Mouse (Mus musculus) ES-CJ7 (cell line): ENCODE data around the gene Rbm4.

Experiments used
- DNase-seq: peaks from one replicate; pipeline ENCODE4 v3.0.0; 2011; ENCODE audit warnings: low read depth, low spot score

Rbm4 gene

DNA sequence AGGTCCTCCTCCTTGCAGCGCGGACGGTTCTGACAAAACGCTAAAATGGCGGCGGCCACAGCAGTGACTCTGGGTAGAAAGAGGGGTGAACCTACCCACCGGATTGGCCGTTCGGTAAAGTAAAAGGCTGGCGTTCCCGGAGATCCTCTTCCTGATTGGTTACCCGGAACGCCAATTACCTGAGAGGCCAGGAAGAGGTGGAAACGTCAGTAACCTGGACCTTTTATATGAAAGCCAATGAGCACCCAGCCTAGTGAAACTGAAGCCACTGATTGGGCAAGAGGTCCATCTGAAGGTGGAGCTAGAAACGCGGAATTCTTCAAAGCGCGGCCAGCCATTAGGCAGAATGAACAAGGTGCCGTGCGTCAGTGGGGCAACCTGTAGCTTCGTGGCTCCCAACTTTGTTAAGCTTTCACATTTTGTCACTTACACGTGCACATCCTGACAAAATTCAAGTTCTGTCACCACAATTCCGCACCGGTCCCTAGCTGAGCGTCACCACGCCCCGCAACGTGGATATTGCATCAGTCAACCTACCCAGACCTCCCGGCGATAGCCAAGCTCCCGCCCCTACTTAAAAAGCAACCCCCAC lies at the start of gene Rbm4:
Gene Rbm4 (minus strand): TSS at position 71 of the 592 bp plus-strand sequence.
- peak; percentile 99 for DNase-seq

DNA sequence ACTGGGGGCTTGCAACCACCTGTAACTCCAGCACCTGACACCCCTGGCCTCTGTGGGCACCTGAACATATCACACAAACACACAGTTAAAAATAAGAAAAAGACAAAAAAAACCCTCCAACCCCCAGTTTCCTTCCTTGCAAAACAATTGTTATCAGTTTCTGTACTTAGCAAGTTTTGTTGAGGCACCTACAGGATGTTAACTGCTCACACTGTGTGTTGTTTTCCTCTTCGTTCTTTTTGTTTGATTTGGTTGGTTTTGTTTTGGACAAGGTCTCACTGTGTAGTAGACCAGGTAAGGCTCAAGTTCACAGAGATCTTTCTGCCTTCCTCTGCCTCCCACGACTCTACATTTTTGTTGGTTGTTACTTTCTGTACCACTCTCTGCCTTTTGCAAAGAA lies 48.9 kb upstream of the Rbm4 start:
- DNase-seq, result no peak

DNA sequence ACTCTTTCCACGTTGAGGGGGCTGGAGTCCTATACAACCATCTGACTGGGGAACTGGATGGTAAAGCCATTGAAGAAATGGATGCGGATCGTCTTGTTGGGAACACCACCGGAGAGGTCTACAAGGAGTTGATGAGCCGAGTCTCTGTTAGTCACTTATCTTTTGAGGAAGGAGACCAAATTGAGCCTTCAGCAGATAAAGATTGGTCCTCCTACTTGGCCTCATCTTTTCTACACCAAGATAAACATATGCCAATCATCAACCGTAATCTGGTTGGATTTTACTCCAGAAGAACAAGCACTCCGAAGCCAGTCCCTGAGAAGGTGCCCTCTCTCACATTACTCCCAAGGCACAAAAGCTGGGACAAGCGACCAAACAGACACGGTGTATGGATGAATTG lies 47.1 kb upstream of the Rbm4 start:
- DNase-seq, result no peak

DNA sequence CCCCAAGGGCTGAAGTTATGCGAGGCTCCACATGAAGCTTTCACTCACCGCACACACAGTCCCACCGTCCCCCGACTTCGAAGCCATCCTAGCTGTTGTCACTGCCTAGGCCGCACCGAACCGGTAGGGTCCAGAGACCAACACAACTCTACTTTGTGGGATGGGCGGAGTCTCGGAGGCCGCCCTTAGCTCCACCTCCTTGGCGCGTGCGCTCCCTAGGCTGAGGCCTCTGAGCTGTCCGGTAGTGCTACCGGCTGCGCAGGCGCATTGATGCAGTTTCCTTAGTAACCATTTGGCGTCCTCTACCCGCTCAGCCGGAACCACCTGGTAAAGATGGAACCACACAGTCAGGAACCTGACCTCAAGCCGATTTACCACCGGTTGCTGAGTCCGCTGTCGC lies 45.4 kb upstream of the Rbm4 start, which contains the start of the genes Ccs and Ccdc87:
Gene Ccs (minus strand): TSS at position 184 of the 400 bp plus-strand sequence.
Gene Ccdc87 (plus strand): TSS at position 218 of the 400 bp plus-strand sequence.
- DNase-seq, result peak; percentile 98

DNA sequence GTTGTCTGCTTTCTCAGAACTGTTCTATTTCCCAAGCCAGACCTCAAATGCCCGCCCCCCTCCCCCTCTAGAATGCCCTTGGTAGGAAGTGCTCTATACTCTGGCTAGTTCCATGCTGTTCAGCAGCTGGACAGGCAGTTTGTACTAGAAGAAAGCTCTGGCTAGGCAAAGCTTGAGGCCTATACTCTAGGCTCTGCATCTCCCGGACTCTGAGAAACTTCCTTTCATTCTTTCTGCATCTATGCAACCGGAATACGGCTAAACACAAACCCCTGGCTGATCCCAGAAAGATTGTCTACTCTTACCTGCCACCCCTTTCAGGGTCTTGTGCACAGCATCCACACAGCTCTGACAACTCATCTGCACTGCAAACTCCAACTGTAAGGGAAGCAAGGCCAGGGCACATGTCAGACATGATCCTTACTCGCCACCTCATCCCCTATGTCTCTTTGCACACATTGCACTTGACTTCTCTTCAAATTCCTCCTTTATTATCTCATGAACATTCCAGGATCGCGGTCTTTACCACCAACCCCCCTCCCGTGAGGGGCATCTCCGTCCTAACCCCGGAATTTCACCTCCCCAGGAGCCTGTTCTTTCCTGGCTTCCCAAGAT lies 44.9 kb upstream of the Rbm4 start:
- no peak for DNase-seq

- no peak for DNase-seq
These were observed 43.3 kb upstream of the Rbm4 start for GRCm38 (mm10) chr19:4837049-4837448.

DNA sequence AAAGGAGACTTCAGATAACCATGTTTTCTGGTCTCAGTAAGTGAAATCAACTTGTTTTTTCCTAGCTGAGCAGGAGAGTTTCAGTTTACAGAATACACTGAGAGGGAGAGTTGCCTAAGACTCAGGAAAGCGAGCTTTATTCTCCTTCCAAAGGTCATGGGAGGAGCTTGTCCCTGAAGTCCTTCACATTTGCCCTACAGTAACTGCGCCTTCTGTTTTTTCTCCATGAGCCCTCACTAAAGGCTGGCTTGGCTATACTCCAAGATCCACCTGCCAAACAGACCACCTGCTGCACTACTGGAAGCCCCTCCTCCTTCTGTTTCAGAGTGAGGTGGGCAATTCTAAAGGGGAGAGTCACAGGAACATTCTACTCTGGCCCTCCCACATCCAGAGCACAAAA lies 42.4 kb upstream of the Rbm4 start:
- DNase-seq, result peak; percentile 55

- no peak for DNase-seq
These were observed 40.3 kb upstream of the Rbm4 start for GRCm38 (mm10) chr19:4833977-4834376.

DNA sequence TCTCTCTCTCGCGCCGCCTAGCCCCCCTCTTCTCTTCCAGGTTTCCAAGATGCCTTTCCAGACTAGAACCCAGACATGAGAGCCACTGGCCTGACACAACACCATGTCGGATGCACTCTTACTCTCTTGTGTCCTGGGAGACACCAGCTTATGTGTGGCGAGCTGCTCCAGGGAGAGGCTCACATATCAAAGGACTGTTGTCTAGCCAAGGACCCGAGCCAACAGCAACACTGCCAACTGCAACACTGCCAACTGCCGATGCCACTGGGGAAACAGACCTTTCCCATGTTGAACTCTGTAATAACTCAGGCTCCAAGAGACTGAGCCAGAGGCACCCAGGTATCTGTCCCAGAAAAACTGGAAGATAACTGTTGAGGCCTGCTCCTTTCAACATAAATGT lies 35.5 kb upstream of the Rbm4 start:
- DNase-seq, result no peak

DNA sequence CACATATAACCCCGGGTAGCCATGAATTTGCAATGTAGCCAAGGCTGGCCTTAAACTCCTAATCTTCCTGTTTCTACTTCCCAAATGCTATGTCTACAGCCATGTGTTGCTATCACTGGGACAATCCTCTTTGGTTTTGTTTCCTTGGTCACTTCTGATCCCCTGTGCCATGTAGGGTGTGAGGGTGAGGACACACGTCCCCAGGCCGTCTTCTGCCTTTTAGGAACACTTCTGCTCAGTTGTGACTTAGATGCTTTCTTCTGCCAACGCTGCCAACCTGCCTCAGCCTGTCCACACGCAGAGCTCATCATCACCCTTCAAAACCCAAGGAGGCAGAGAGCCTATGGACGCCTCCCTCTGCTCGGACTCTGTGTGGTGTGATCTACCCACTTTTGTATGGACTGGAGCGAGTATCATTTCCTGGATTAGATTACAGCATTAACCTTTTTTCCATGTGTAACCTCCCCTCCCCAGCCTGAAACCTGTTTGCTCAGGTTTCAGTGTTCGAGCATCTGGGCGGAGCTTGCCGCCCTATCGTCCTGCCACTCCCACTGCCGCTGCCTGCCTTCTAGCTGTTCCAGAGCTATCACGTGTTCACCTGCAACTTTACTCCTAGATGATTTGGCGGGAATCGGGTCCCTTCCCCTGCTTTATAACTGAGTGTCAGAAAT lies 34.9 kb upstream of the Rbm4 start:
- peak; percentile 85 for DNase-seq

GRCm38 (mm10) chr19:4820678-4821303 lies 27.1 kb upstream of the Rbm4 start:
- no peak for DNase-seq

DNA sequence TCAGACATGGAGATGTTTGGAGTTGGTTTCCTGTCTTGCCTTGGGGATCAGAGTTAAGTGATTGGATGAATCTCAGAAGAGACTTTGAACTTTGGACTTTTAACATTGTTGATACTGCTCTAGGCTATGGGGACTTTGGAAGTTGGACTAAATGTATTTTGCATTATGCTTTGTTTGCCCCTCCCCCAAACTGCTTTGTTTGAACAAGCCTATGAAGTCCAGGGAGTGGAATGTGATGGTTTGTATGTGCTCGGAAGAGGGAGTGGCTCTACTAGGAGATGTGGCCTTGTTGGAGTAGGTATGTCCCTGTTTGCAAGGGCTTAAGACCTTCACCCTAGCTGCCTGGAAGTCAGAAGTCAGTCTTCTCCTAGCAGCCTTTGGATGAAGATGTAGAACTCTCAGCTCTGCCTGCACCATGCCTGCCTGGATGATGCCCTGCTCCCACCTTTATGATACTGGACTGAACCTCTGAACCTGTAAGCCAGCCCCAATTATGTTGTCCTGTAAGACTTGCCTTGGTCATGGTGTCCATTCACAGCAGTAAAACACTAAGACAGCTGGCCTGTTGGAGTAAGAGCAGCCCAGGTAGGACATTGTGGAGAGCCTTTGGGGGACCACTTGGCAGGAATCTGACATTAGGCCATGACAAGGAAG lies 23.6 kb upstream of the Rbm4 start:
- DNase-seq, result peak; percentile 51

DNA sequence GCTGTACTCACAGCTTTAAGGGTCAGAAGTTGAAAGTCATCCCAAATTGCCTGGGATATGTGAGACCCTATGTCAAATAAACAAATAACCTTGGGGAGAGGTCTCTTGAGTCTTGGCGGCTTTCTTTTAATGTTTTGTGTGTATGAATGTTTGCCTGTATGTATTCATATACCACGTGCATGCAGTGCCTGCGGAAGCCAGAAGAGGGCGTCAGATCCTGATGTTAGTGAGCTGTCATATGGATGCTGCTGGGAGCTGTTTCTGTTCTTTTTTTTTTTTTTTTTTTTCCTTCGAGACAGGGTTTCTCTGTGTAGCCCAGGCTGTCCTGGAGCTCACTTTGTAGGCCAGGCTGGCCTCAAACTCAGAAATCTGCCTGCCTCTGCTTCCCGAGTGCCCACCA lies 19.3 kb upstream of the Rbm4 start:
- DNase-seq, result peak; percentile 86

DNA sequence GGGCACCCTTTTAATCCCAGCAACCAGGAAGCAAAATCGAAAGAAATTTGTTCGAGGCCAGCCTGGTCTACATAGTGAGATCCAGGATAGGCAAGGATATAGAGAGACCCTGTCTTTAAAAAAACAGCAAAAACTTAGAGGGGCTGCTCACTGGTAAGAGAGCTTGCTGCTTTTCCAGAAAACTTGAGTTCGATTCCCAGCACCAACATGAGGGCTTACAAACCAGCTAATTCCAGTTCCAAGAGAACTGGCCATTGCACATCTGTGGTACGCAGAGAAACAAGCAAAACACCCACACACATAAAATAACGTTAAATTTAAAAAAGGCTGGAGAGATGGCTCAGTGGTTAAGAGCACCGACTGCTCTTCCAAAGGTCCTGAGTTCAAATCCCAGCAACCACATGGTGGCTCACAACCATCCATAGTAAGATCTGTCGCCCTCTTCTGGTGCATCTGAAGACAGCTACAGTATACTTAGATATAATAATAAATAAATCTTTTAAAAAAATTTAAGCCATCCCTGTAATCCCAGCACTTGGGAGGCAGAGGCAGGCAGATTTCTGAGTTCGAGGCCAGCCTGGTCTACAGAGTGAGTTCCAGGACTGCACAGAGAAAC lies 18.7 kb upstream of the Rbm4 start:
- DNase-seq, result peak; percentile 58

DNA sequence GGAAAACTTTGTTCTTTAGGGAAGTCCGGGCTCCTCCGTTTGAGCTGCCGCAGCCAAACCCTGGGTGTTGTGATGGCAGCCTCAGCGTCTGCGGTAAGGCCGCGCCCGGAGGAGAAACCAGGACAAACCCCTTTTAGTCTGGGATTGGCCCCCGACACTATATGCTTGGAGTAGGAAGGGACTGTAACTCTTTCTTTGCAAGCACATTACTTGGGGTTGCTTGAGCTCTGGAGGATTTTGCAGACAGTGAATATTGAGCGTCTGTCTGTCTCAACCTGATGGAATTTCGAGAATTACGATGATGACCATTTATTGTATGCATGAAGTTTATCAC lies 18.2 kb upstream of the Rbm4 start:
- DNase-seq, result no peak

DNA sequence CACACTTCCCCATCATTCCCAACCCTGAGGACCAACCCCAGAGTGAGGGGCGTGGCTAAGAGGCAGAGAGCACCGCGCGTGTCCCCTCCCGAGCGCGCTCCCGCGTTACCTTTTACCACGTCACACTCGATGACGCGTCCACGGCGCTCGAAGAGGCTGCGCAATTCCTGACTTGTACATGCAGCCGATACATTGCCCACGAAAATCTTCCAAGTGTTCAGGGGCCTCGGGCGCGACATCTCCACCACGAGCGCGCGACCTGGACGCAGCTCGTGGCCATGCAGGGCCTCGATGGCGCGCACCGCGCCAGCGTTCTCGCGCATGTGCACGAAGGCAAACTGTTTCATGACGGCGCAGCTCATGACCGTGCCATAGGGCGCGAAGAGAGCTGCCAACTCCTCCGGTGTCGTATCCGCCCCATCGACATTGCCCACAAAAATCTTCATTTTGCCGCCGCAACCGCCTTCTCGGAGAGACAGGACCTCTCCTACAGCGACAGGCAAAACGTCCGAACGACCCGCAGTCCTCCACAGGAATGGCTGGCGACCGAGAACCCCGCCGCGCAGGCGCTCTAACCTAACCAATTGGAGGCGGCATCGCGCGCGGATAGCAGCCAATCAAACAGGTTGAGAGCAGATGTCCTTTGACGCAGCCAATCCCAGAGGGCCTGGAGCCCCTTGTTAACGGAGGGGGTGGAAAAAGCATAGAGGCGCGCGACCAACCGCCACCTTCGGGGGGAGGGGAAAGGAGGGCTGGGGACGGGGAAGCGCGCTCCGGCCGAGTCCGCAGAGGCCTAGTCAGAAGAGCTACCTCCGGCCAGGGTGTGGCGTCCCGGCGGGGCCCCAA lies 17.6 kb upstream of the Rbm4 start, which contains the start of the genes Gm21992 and Rbm14:
Gene Gm21992 (minus strand): TSS at position 550 of the 846 bp plus-strand sequence.
Gene Rbm14 (minus strand): TSS at position 572 of the 846 bp plus-strand sequence.
- peak; percentile 99 for DNase-seq

GRCm38 (mm10) chr19:4810746-4811062 lies 17.0 kb upstream of the Rbm4 start:
- DNase-seq, result no peak

- peak; percentile 98 for DNase-seq
These were observed 16.6 kb upstream of the Rbm4 start for GRCm38 (mm10) chr19:4810309-4810708.

GRCm38 (mm10) chr19:4803283-4803682 lies 9.6 kb upstream of the Rbm4 start:
- DNase-seq, result no peak

- no peak for DNase-seq
These were observed 9.0 kb upstream of the Rbm4 start for GRCm38 (mm10) chr19:4802691-4803091.

- no peak for DNase-seq
These were observed 5.4 kb upstream of the Rbm4 start for GRCm38 (mm10) chr19:4799083-4799482.
